Mouse (Mus musculus) liver, embryonic 16.5 days (tissue): ENCODE measurements around the gene Kdm2b. TPM values are rescaled to one million over a fixed set of nuclear protein-coding genes. Genes with fewer than 3 reads are reported as not detected.

Source experiments
- ATAC-seq: fragments of 200-750 bp; cut with Nextera tagmentation; 2 replicates; pipeline ENCODE4 v1.8.0; 2017; ENCODE audit warnings: low read depth, mild to moderate bottlenecking, moderate number of reproducible peaks, moderate library complexity
- H3K27ac ChIP-seq: fragments of 300-500 bp; sonication (generic); 2 replicates; pipeline ENCODE4 v1.5.1; 2014; ENCODE audit warnings: mild to moderate bottlenecking, low read length
- H3K27me3 ChIP-seq: fragments of 300-500 bp; sonication (generic); 2 replicates; pipeline ENCODE4 v1.6.1; 2014; ENCODE audit warnings: low read depth, low read length, mixed read lengths; ENCODE audit not compliant: control insufficient read depth, insufficient read depth
- H3K36me3 ChIP-seq: fragments of 300-500 bp; sonication (generic); 2 replicates; pipeline ENCODE4 v1.6.1; 2014; ENCODE audit warnings: mild to moderate bottlenecking; ENCODE audit not compliant: control insufficient read depth, insufficient read depth
- H3K4me1 ChIP-seq: fragments of 300-500 bp; sonication (generic); 2 replicates; pipeline ENCODE4 v1.6.1; 2014; ENCODE audit warnings: low read depth, low read length, mixed read lengths; ENCODE audit not compliant: control insufficient read depth
- H3K4me2 ChIP-seq: fragments of 300-500 bp; sonication (generic); 2 replicates; pipeline ENCODE4 v1.6.1; 2014; ENCODE audit warnings: low read depth, low read length, mixed read lengths
- H3K4me3 ChIP-seq: fragments of 300-500 bp; sonication (generic); 2 replicates; pipeline ENCODE4 v1.5.1; 2014; ENCODE audit warnings: low read depth, mild to moderate bottlenecking, low read length
- H3K9ac ChIP-seq: fragments of 300-500 bp; sonication (generic); 2 replicates; pipeline ENCODE4 v1.6.1; 2014; ENCODE audit warnings: low read depth, low read length
- H3K9me3 ChIP-seq: fragments of 300-500 bp; sonication (generic); replicated peaks from 2 replicates; pipeline ENCODE4 v1.6.1; 2016; ENCODE audit warnings: low read length; ENCODE audit not compliant: control insufficient read depth
- WGBS: fragments of 180-500 bp; shearing (Covaris S2); extraction: QIAGEN DNeasy Blood & Tissue Kit; methylation state at CpG from one replicate; pipeline ENCODE4 v1.1.7; 2014; ENCODE audit not compliant: insufficient replicate concordance; 5-methylcytosine and 5-hydroxymethylcytosine counted together
- polyA plus RNA-seq: library from polyadenylated mRNA; unstranded; fragments of >200 nt; fragmentation: Nextera tagmentation; extraction: Ambion mirVana; gene quantifications from 2 replicates; pipeline ENCODE4 v1.2.1, GENCODE M21; 2015

Kdm2b gene
- polyA plus RNA-seq, 1 experiment from 2014 or later: 14.4 TPM

- Histone ChIP-seq H3K36me3 (no peaks in the 10 kb centered on the region), H3K27ac (peak overlapping the region; percentile 71), H3K4me1 (peaks cover 51% of the 10 kb centered on the region), H3K4me2 (peak overlapping the region; percentile 90), H3K9me3 (no peaks in the 10 kb centered on the region), H3K27me3 (no peaks in the 10 kb centered on the region), H3K9ac (peak overlapping the region; percentile 74), H3K4me3 (peak overlapping the region; percentile 72)
- peak; percentile 98 for ATAC-seq
- WGBS: under 1% methylated on average over 115 of the region's 120 CpGs
Measured at GRCm38 (mm10) chr5:122899777-122900557, 89.7 kb downstream of the Kdm2b start.

GRCm38 (mm10) chr5:122898963-122899776 lies 90.5 kb downstream of the Kdm2b start:
- WGBS: under 1% methylated on average over 45 of the region's 45 CpGs
- no peaks in the 10 kb centered on the region for H3K36me3 ChIP-seq
- H3K27me3 ChIP-seq: no peaks in the 10 kb centered on the region
- H3K4me2 ChIP-seq: peak overlapping the region; percentile 90
- ATAC-seq: no peak
- H3K9me3 ChIP-seq: no peaks in the 10 kb centered on the region
- H3K27ac ChIP-seq: peak overlapping the region; percentile 71
- peak overlapping the region; percentile 74 for H3K9ac ChIP-seq
- H3K4me1 ChIP-seq: peaks cover 54% of the 10 kb centered on the region
- H3K4me3 ChIP-seq: peak overlapping the region; percentile 72

- peak overlapping the region; percentile 90; the same call in 1 of the 2 replicates for H3K4me2 ChIP-seq
- H3K36me3 ChIP-seq: no peaks in the 10 kb centered on the region
- H3K9me3 ChIP-seq: no peaks in the 10 kb centered on the region
- H3K4me1 ChIP-seq: peaks cover 50% of the 10 kb centered on the region
- H3K27me3 ChIP-seq: no peaks in the 10 kb centered on the region
- H3K27ac ChIP-seq: no peak overlapping the region
- 65% methylated on average over 6 of the region's 6 CpGs for WGBS
- H3K9ac ChIP-seq: no peak overlapping the region
- ATAC-seq: no peak
- H3K4me3 ChIP-seq: no peak overlapping the region
Measured at GRCm38 (mm10) chr5:122898153-122898552, 91.5 kb downstream of the Kdm2b start.

GRCm38 (mm10) chr5:122894821-122895220 lies 94.8 kb downstream of the Kdm2b start:
- WGBS: 50% methylated on average over 4 of the region's 4 CpGs
- Histone ChIP-seq H3K4me1 (peaks cover 26% of the 10 kb centered on the region), H3K4me3 (no peak overlapping the region), H3K9me3 (no peaks in the 10 kb centered on the region), H3K4me2 (no peak overlapping the region), H3K27me3 (no peaks in the 10 kb centered on the region), H3K36me3 (no peaks in the 10 kb centered on the region), H3K9ac (no peak overlapping the region), H3K27ac (peak overlapping the region; percentile 33)
- ATAC-seq: no peak

GRCm38 (mm10) chr5:122894007-122894637 lies 95.5 kb downstream of the Kdm2b start:
- no peak overlapping the region for H3K4me3 ChIP-seq
- H3K27me3 ChIP-seq: no peaks in the 10 kb centered on the region
- H3K4me1 ChIP-seq: peaks cover 22% of the 10 kb centered on the region
- 83% methylated on average over 5 of the region's 5 CpGs for WGBS
- H3K4me2 ChIP-seq: no peak overlapping the region
- no peaks in the 10 kb centered on the region for H3K36me3 ChIP-seq
- ATAC-seq: no peak
- no peak overlapping the region for H3K9ac ChIP-seq
- no peak overlapping the region for H3K27ac ChIP-seq
- H3K9me3 ChIP-seq: no peaks in the 10 kb centered on the region

GRCm38 (mm10) chr5:122893270-122893669 lies 96.4 kb downstream of the Kdm2b start:
- ATAC-seq: no peak
- 71% methylated on average over 6 of the region's 6 CpGs for WGBS
- H3K4me3 ChIP-seq: no peak overlapping the region
- peaks cover 13% of the 10 kb centered on the region for H3K4me1 ChIP-seq
- H3K36me3 ChIP-seq: no peaks in the 10 kb centered on the region
- no peak overlapping the region for H3K4me2 ChIP-seq
- no peak overlapping the region for H3K9ac ChIP-seq
- no peaks in the 10 kb centered on the region for H3K9me3 ChIP-seq
- no peak overlapping the region for H3K27ac ChIP-seq
- no peaks in the 10 kb centered on the region for H3K27me3 ChIP-seq

GRCm38 (mm10) chr5:122890396-122890795 lies 99.2 kb downstream of the Kdm2b start:
- peaks cover 15% of the 10 kb centered on the region for H3K4me1 ChIP-seq
- no peak overlapping the region for H3K27ac ChIP-seq
- no peaks in the 10 kb centered on the region for H3K27me3 ChIP-seq
- H3K4me3 ChIP-seq: no peak overlapping the region
- WGBS: 52% methylated on average over 2 of the region's 2 CpGs
- H3K9me3 ChIP-seq: no peaks in the 10 kb centered on the region
- no peak for ATAC-seq
- no peaks in the 10 kb centered on the region for H3K36me3 ChIP-seq
- H3K4me2 ChIP-seq: no peak overlapping the region
- no peak overlapping the region for H3K9ac ChIP-seq

GRCm38 (mm10) chr5:122888612-122889214 lies 100.9 kb downstream of the Kdm2b start:
- no peaks in the 10 kb centered on the region for H3K36me3 ChIP-seq
- H3K4me3 ChIP-seq: no peak overlapping the region
- no peak overlapping the region for H3K27ac ChIP-seq
- no peaks in the 10 kb centered on the region for H3K9me3 ChIP-seq
- WGBS: 89% methylated on average over 16 of the region's 16 CpGs
- ATAC-seq: no peak
- H3K4me2 ChIP-seq: no peak overlapping the region
- peaks cover 9% of the 10 kb centered on the region for H3K4me1 ChIP-seq
- H3K9ac ChIP-seq: no peak overlapping the region
- H3K27me3 ChIP-seq: no peaks in the 10 kb centered on the region
